Comparison of ENCODE assay signal across 12 mouse cellular contexts in the genomic region with DNA sequence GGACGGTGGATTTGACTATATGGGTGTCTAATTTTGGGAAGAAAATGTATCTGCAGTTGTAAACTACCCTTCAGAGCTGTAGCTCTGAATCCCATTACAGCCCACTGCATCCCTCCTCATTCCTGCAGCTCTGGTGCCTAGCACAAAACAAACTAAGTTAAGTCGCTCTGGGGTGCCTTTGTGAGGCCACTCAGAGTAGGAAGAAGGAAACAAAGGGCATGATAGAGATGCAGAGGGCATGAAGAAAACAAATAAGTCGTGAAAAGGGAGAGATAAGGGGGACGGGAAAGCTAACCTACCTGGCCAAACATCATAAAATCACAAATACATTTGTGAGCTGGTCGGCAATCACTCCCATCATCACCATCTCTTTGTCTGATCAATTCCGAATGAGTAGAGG. TPM values are rescaled to one million over a fixed set of nuclear protein-coding genes. Genes with fewer than 3 reads are reported as not detected.
DNase-seq lines count a peak whose midpoint lies in the region; ATAC-seq lines count a peak whose summit lies in the region.
"Had no signal": no experiment of that assay in that cellular context is flagged by ENCODE, and none has a peak within 500 bp of the region (broad histone marks: within the 10 kb centered on the region; RNA-seq: fewer than 3 reads in every experiment).

No protein-coding gene starts in this region.

- H3K27ac ChIP-seq in embryonic facial prominence, embryonic 10.5 days (replicated peaks): no peak overlapping the region
- H3K27ac ChIP-seq in hindbrain, embryonic 15.5 days (replicated peaks): peak overlapping the region; percentile 96

- peak; percentile 40 for DNase-seq in embryo, embryonic 10.5 days (ENCODE audit: low spot score)
- no peak for DNase-seq in embryo, embryonic 10 days (ENCODE audit: low spot score)
- DNase-seq in embryonic facial prominence, embryonic 10.5 days (ENCODE audit: low spot score): peak; percentile 11
- peak; percentile 16 for DNase-seq in neural tube, embryonic 10.5 days (ENCODE audit: extremely low spot score, low spot score)
- no peak for DNase-seq in layer of hippocampus, adult 9-11 months
- DNase-seq in gastrocnemius, postnatal 4 days (ENCODE audit: low spot score in 2 of 2): no peak
- DNase-seq: liver; right cerebral cortex, postnatal 14 days had no signal

- 9% methylated on average over 6 of the region's 6 CpGs for WGBS in embryonic facial prominence, embryonic 10.5 days
- 6% methylated on average over 6 of the region's 6 CpGs for WGBS in hindbrain, embryonic 15.5 days

- H3K4me1 ChIP-seq in embryonic facial prominence, embryonic 10.5 days: peaks cover 17% of the 10 kb centered on the region
- H3K4me1 ChIP-seq in hindbrain, embryonic 15.5 days (replicated peaks): peaks cover 14% of the 10 kb centered on the region

- H3K4me3 ChIP-seq in embryonic facial prominence, embryonic 10.5 days: no peak overlapping the region
- H3K4me3 ChIP-seq in hindbrain, embryonic 15.5 days: peak overlapping the region; percentile 74

- no peaks in the 10 kb centered on the region for H3K9me3 ChIP-seq in embryonic facial prominence, embryonic 10.5 days
- H3K9me3 ChIP-seq in hindbrain, embryonic 15.5 days: no peaks in the 10 kb centered on the region
- H3K9me3 ChIP-seq: heart, embryonic 10.5 days had no signal

- H3K27me3 ChIP-seq in embryonic facial prominence, embryonic 10.5 days (replicated peaks; ENCODE audit: low read depth, poor library complexity, severe bottlenecking): peaks cover 83% of the 10 kb centered on the region
- H3K27me3 ChIP-seq in hindbrain, embryonic 15.5 days: peaks cover 18% of the 10 kb centered on the region

- peak overlapping the region; percentile 79 for H3K4me2 ChIP-seq in hindbrain, embryonic 15.5 days

- no peak for ATAC-seq in hindbrain, embryonic 15.5 days (ENCODE audit: low FRiP score, low read depth)
- ATAC-seq in inflammation-experienced regulatory T-cells, adult 6 months: no peak
- ATAC-seq: lung, postnatal 0 days had no signal

- H3K36me3 ChIP-seq in embryonic facial prominence, embryonic 10.5 days (replicated peaks): no peaks in the 10 kb centered on the region
- no peaks in the 10 kb centered on the region for H3K36me3 ChIP-seq in hindbrain, embryonic 15.5 days
- H3K36me3 ChIP-seq: heart, embryonic 10.5 days had no signal

- H3K9ac ChIP-seq in hindbrain, embryonic 15.5 days: no peak overlapping the region

RNA-seq across cellular contexts. Expression of gene Cacna2d1, which starts 1.5 kb away (rescaled TPM):
- 6.0 and 8.2 TPM in 2 replicates for polyA plus RNA-seq in embryonic facial prominence, embryonic 10.5 days (2016; fragmentation: Nextera tagmentation; extraction: Ambion mirVana)
- 29.8 and 35.6 TPM in 2 replicates for polyA plus RNA-seq in hindbrain, embryonic 15.5 days (2015; fragmentation: Nextera tagmentation; extraction: Ambion mirVana)
- not detected for polyA plus RNA-seq in inflammation-experienced regulatory T-cells, adult 6 months (2017; shearing (Covaris generic))
- 100 to 1,000 TPM; 199 to 207 TPM for total RNA-seq in gastrocnemius, postnatal 4 days (2021)

Comparison
In these comparisons a context has a peak if more than half of its experiments do, and no peak if none do; other contexts are left out.
1. DNase-seq: peak in embryo, embryonic 10.5 days (single experiment), embryonic facial prominence, embryonic 10.5 days (single experiment) and neural tube, embryonic 10.5 days (single experiment); none in embryo, embryonic 10 days (single experiment), layer of hippocampus, adult 9-11 months (single experiment) and gastrocnemius, postnatal 4 days (0 of 2).